Mouse (Mus musculus): ENCODE results near the gene Armcx5.
"Not testable (repeated sequence)": the region's sequence is repeated elsewhere in the genome, so short reads cannot be mapped to it uniquely, and the experiment has no call there.

Armcx5 gene

GRCm38 (mm10) chrX:135742304-135743055 lies at the start of gene Armcx5, which contains the start of gene Gprasp1:
TSS of gene Armcx5 (plus strand) at chrX:135742733.
TSS of gene Gprasp1 (plus strand) at chrX:135742733.
- peak; percentile 90 for DNase-seq (ENCODE audit: low spot score)

- DNase-seq (ENCODE audit: low spot score), result no peak
Observed at GRCm38 (mm10) chrX:135693633-135694032, 48.9 kb upstream of the Armcx5 start, which contains the start of gene Tcp11x2. TSS of gene Tcp11x2 (minus strand) at chrX:135693790.

GRCm38 (mm10) chrX:135703111-135703510 lies 39.4 kb upstream of the Armcx5 start:
- DNase-seq (ENCODE audit: low spot score), result no peak

GRCm38 (mm10) chrX:135704349-135704748 lies 38.2 kb upstream of the Armcx5 start:
- no peak for DNase-seq (ENCODE audit: low spot score)

GRCm38 (mm10) chrX:135712845-135713244 lies 29.7 kb upstream of the Armcx5 start:
- no peak for DNase-seq (ENCODE audit: low spot score)

- no peak for DNase-seq (ENCODE audit: low spot score)
Observed at GRCm38 (mm10) chrX:135725161-135725560, 17.4 kb upstream of the Armcx5 start, which contains the start of gene Tmsb15a. TSS of gene Tmsb15a (minus strand) at chrX:135725261.

GRCm38 (mm10) chrX:135738730-135739520 lies 3.6 kb upstream of the Armcx5 start:
- no peak for DNase-seq (ENCODE audit: low spot score)

- DNase-seq (ENCODE audit: low spot score), result no peak
Observed at GRCm38 (mm10) chrX:135743056-135743355, 473 bp downstream of the Armcx5 start.

- DNase-seq (ENCODE audit: low spot score), result not testable (repeated sequence)
Observed at GRCm38 (mm10) chrX:135745376-135745775, 2.8 kb downstream of the Armcx5 start.

- DNase-seq (ENCODE audit: low spot score), result peak; percentile 20
Observed at GRCm38 (mm10) chrX:135752832-135753231, 10.3 kb downstream of the Armcx5 start.

GRCm38 (mm10) chrX:135761707-135762106 lies 19.2 kb downstream of the Armcx5 start:
- no peak for DNase-seq (ENCODE audit: low spot score)

- no peak for DNase-seq (ENCODE audit: low spot score)
Observed at GRCm38 (mm10) chrX:135768043-135768548, 25.6 kb downstream of the Armcx5 start.

- no peak for DNase-seq (ENCODE audit: low spot score)
Observed at GRCm38 (mm10) chrX:135768565-135768964, 26.0 kb downstream of the Armcx5 start.

- no peak for DNase-seq (ENCODE audit: low spot score)
Observed at GRCm38 (mm10) chrX:135791536-135791935, 49.0 kb downstream of the Armcx5 start.

GRCm38 (mm10) chrX:135792326-135792725 lies 49.8 kb downstream of the Armcx5 start:
- no peak for DNase-seq (ENCODE audit: low spot score)

GRCm38 (mm10) chrX:135795591-135796304 lies 53.2 kb downstream of the Armcx5 start:
- peak; percentile 60 for DNase-seq (ENCODE audit: low spot score)

GRCm38 (mm10) chrX:135796305-135797211 lies 54.0 kb downstream of the Armcx5 start:
- not testable (repeated sequence) for DNase-seq (ENCODE audit: low spot score)

All from testis, postnatal 14 days (tissue).